Mouse (Mus musculus) MEL-GATA-1-ER (cell line): Measurements from ENCODE around the gene Gm12794.
"Not testable (repeated sequence)": the region's sequence is repeated elsewhere in the genome, so short reads cannot be mapped to it uniquely, and the experiment has no call there.

ENCODE experiments used
- DNase-seq: peaks from one replicate; pipeline ENCODE4 v3.0.0-alpha.2; 2012; ENCODE audit warnings: low read depth; ENCODE audit errors: extremely low read depth

Gene Gm12794

GRCm38 (mm10) chr4:101940107-101940506 lies at the start of gene Gm12794:
Gene Gm12794 (plus strand): TSS chr4:101940407.
- not testable (repeated sequence) for DNase-seq

GRCm38 (mm10) chr4:101893656-101894420 lies 46.4 kb upstream of the Gm12794 start, which contains the start of gene C130073F10Rik:
Gene C130073F10Rik (minus strand): TSS chr4:101893789.
- DNase-seq: no peak

GRCm38 (mm10) chr4:101908821-101909220 lies 31.4 kb upstream of the Gm12794 start, which contains the start of gene Gm12800:
Gene Gm12800 (plus strand): TSS chr4:101909121.
- not testable (repeated sequence) for DNase-seq

- DNase-seq: not testable (repeated sequence)
These were observed 40.7 kb downstream of the Gm12794 start, which contains the start of gene Gm12790 for GRCm38 (mm10) chr4:101980949-101981348. Gene Gm12790 (minus strand): TSS chr4:101981049.

GRCm38 (mm10) chr4:101985678-101986077 lies 45.5 kb downstream of the Gm12794 start:
- no peak for DNase-seq

- not testable (repeated sequence) for DNase-seq
These were observed 46.1 kb downstream of the Gm12794 start, which contains the start of gene Gm12789 for GRCm38 (mm10) chr4:101986326-101986725. Gene Gm12789 (plus strand): TSS chr4:101986626.
